Mouse (Mus musculus) midbrain, embryonic 12.5 days (tissue): ENCODE data around the gene Eme1. TPM values are rescaled to one million over a fixed set of nuclear protein-coding genes. Genes with fewer than 3 reads are reported as not detected.

ENCODE experiments used
- polyA plus RNA-seq: library from polyadenylated mRNA; unstranded; fragments of >200 nt; fragmentation: Nextera tagmentation; extraction: Ambion mirVana; gene quantifications from 2 replicates; pipeline ENCODE4 v1.2.1, GENCODE M21; 2016

Eme1 gene
- polyA plus RNA-seq, 1 experiment from 2014 or later = 33.5 TPM

Other genes with a start within 250 kb of the Eme1 start
- gene Cacna1g, start 179.8 kb downstream of the Eme1 start, polyA plus RNA-seq = 16.2 and 16.5 TPM in 2 replicates
- gene Spata20, start 167.8 kb downstream of the Eme1 start, polyA plus RNA-seq = 0.36 TPM in 1 of 2 replicates, not detected in the other
- 0.47 and 0.68 TPM in 2 replicates for gene Epn3, start 154.0 kb downstream of the Eme1 start, polyA plus RNA-seq
- 2.9 and 4.9 TPM in 2 replicates for gene Mycbpap, start 132.2 kb downstream of the Eme1 start, polyA plus RNA-seq
- gene Rsad1, start 104.7 kb downstream of the Eme1 start, polyA plus RNA-seq = 4.3 and 5.4 TPM in 2 replicates
- 0.31 and 0.45 TPM in 2 replicates for gene Chad, start 88.9 kb downstream of the Eme1 start, polyA plus RNA-seq
- 3.1 and 3.7 TPM in 2 replicates for gene Acsf2, start 52.1 kb downstream of the Eme1 start, polyA plus RNA-seq
- 215 and 222 TPM in 2 replicates for gene Lrrc59, start 24.2 kb downstream of the Eme1 start, polyA plus RNA-seq
- gene Mrpl27, start 197 bp downstream of the Eme1 start, polyA plus RNA-seq = 130 and 131 TPM in 2 replicates
- gene Xylt2, start 23.6 kb upstream of the Eme1 start, polyA plus RNA-seq = 17.2 and 18.8 TPM in 2 replicates
- not detected in 2 replicates for gene Gm11541, start 50.5 kb upstream of the Eme1 start, polyA plus RNA-seq
- gene Cdc34b, start 87.8 kb upstream of the Eme1 start, polyA plus RNA-seq = 0.15 and 0.20 TPM in 2 replicates
- not detected in 2 replicates for gene Tmem92, start 128.7 kb upstream of the Eme1 start, polyA plus RNA-seq